Mouse (Mus musculus): ENCODE measurements at regions not wholly inside any gene's neighbourhood (a gene's known extent, or its start where the extent isn't known, plus 50 kb on each side); places are given as distances from the start of the nearest gene placed in this dataset.

GRCm38 (mm10) chr3:82214566-82215465 lies 69.2 kb upstream of the Gucy1a1 start:
- no peak for DNase-seq (ENCODE audit: low spot score in 2 of 2)

GRCm38 (mm10) chr3:82207321-82207720 lies 61.7 kb upstream of the Gucy1a1 start:
- no peak for DNase-seq (ENCODE audit: low spot score in 2 of 2)

Data from frontal cortex, postnatal 25 days (tissue).